Comparison of ENCODE assay signal across 8 mouse cellular contexts in the genomic region with DNA sequence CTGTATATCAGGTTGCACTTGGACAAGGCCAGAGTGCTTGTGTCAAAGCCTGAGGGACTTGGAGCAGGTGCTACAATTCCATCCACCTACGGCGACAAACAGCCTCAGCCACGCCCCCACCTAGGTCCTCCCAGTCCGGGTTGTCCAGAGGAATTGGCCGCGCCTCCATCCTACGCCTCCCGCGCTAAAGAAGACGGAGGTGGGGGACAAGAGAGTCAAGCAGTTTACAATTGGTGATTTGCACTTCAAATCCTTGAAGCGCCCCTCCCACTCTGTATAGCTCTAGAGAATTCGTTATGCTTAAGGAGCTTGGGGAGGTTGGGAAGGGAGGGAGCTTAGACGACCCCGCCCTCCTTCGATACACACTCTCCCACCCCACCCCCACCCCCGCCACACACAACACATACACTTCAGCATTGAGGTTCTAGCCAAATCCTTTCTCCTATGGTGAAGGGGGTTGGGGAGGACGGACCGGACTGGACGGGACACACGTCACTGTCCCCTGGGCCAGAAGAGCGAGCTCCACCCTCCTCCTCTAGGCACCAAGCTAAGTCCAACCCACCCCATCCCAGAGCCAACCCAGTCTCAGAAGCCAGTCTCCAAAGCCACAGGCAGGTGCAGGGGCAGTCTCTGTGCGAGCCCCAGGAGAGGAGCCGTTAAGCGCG. TPM values are rescaled to one million over a fixed set of nuclear protein-coding genes. Genes with fewer than 3 reads are reported as not detected.
A peak's percentile ranks its signal among the peaks of the same experiment; 100 is the strongest.
DNase-seq lines count a peak whose midpoint lies in the region; ATAC-seq lines count a peak whose summit lies in the region.

A gene (plus strand): TSS at position 582 of the 665 bp plus-strand sequence.

- peak; percentile 47 for DNase-seq in ovary, adult 18-20 months (ENCODE audit: low spot score)
- DNase-seq in ovary, postnatal 10 days (ENCODE audit: low spot score): no peak
- peak; percentile 70 to 88 for DNase-seq in kidney, adult 8-10 months
- peak; percentile 50 for DNase-seq in retina, postnatal 1 day
- no peak for DNase-seq in cerebellum, adult 18-20 months
- DNase-seq in right cerebral cortex, postnatal 10 days (ENCODE audit: low spot score in 2 of 2): no peak

- H3K4me1 ChIP-seq in lung, embryonic 16.5 days (replicated peaks; ENCODE audit: control insufficient read depth, insufficient read depth, low read length): peaks cover 12% of the 10 kb centered on the region

- H3K36me3 ChIP-seq in lung, embryonic 16.5 days (ENCODE audit: control insufficient read depth, insufficient read depth, low read length): no peaks in the 10 kb centered on the region; the same call in 1 of the 2 replicates

- peak within 1 kb of the TSS; percentile 46 for H3K4me2 ChIP-seq in lung, embryonic 16.5 days (ENCODE audit: low read depth, low read length)

- H3K9ac ChIP-seq in lung, embryonic 16.5 days (ENCODE audit: low read length): peak within 1 kb of the TSS; percentile 71

- H3K4me3 ChIP-seq in lung, embryonic 16.5 days (ENCODE audit: low read length): peak within 1 kb of the TSS; percentile 59

- ATAC-seq in granulocyte monocyte progenitor cell, adult 5-6 weeks (replicated peaks; ENCODE audit: poor library complexity, severe bottlenecking): peak; percentile 21; the same call in 1 of the 2 replicates
- ATAC-seq in lung, embryonic 16.5 days (ENCODE audit: low read depth): peak; percentile 94

- H3K27me3 ChIP-seq in lung, embryonic 16.5 days (ENCODE audit: control insufficient read depth, insufficient read depth, low read depth, low read length): peaks cover 35% of the 10 kb centered on the region

- under 1% methylated on average over 25 of the region's 25 CpGs for WGBS in lung, embryonic 16.5 days

- H3K27ac ChIP-seq in lung, embryonic 16.5 days (ENCODE audit: low read length): peak within 1 kb of the TSS; percentile 90

- no peaks in the 10 kb centered on the region for H3K9me3 ChIP-seq in lung, embryonic 16.5 days (ENCODE audit: control insufficient read depth, low read length)

RNA-seq across cellular contexts. Expression of the gene that starts here (rescaled TPM):
- total RNA-seq in granulocyte monocyte progenitor cell, adult 5-6 weeks (2014; fragmentation: Nextera tagmentation): not detected in 2 replicates
- not detected in 2 replicates for total RNA-seq in granulocyte monocyte progenitor cell, adult 5-6 weeks (2017)
- 328 and 355 TPM in 2 replicates for polyA plus RNA-seq in lung, embryonic 16.5 days (2015; fragmentation: Nextera tagmentation; extraction: Ambion mirVana)

Comparison
In these comparisons a context has a peak if more than half of its experiments do, and no peak if none do; other contexts are left out.
1. DNase-seq: peak in ovary, adult 18-20 months (single experiment), kidney, adult 8-10 months (2 of 2) and retina, postnatal 1 day (single experiment); none in ovary, postnatal 10 days (single experiment), cerebellum, adult 18-20 months (0 of 2) and right cerebral cortex, postnatal 10 days (0 of 2).
2. Peak in ATAC-seq in granulocyte monocyte progenitor cell, adult 5-6 weeks; RNA of the gene not detected or under 1 TPM.